Mouse (Mus musculus) ES-Bruce4 (cell line): Measurements from ENCODE around the gene C130074G19Rik. TPM values are rescaled to one million over a fixed set of nuclear protein-coding genes. Genes with fewer than 3 reads are reported as not detected.
A peak's percentile ranks its signal among the peaks of the same experiment; 100 is the strongest.

ENCODE experiments used
- H3K27ac ChIP-seq: 2 replicates; pipeline ENCODE4 v1.5.1; 2012; ENCODE audit warnings: low read length, inconsistent platforms; ENCODE audit not compliant: insufficient read depth
- H3K27me3 ChIP-seq: 2 replicates; pipeline ENCODE4 v1.6.1; 2012; ENCODE audit warnings: mild to moderate bottlenecking, low read length, inconsistent platforms; ENCODE audit not compliant: control insufficient read depth, poor library complexity, insufficient read depth, severe bottlenecking
- H3K36me3 ChIP-seq: 2 replicates; pipeline ENCODE4 v1.6.1; 2012; ENCODE audit warnings: inconsistent platforms, mild to moderate bottlenecking, low read length, moderate library complexity; ENCODE audit not compliant: control insufficient read depth, poor library complexity, insufficient read depth, severe bottlenecking
- H3K4me1 ChIP-seq: one replicate; pipeline ENCODE4 v1.8.1; 2011; ENCODE audit warnings: low read length; ENCODE audit not compliant: control insufficient read depth, insufficient read depth
- H3K4me3 ChIP-seq: 2 replicates; pipeline ENCODE4 v1.5.1; 2011; ENCODE audit warnings: low read depth, mild to moderate bottlenecking, low read length
- H3K9ac ChIP-seq: 2 replicates; pipeline ENCODE4 v1.6.1; 2012; ENCODE audit warnings: low read depth, mild to moderate bottlenecking, inconsistent platforms; ENCODE audit not compliant: poor library complexity, severe bottlenecking
- H3K9me3 ChIP-seq: replicated peaks from 2 replicates; pipeline ENCODE4 v1.6.1; 2012; ENCODE audit warnings: mild to moderate bottlenecking, low read length, inconsistent platforms; ENCODE audit not compliant: control insufficient read depth, poor library complexity, insufficient read depth, severe bottlenecking
- CTCF ChIP-seq: IDR thresholded peaks from one replicate; pipeline ENCODE4 v1.8.1; 2011; ENCODE audit warnings: low read depth, low read length
- EP300 ChIP-seq: IDR thresholded peaks from 2 replicates; pipeline ENCODE4 v1.6.1; 2011; ENCODE audit warnings: low read depth, low read length; ENCODE audit not compliant: insufficient read depth
- POLR2A ChIP-seq: IDR thresholded peaks from one replicate; pipeline ENCODE4 v1.8.1; 2011; ENCODE audit warnings: low read length; ENCODE audit not compliant: insufficient read depth
- polyA plus RNA-seq: library from polyadenylated mRNA; stranded (reverse); fragments of >200 nt; gene quantifications from 2 replicates; pipeline ENCODE4 v1.2.4, GENCODE M21; 2011; ENCODE audit warnings: low read depth; ENCODE audit not compliant: missing spikeins, insufficient read depth, insufficient read length

The C130074G19Rik gene
- polyA plus RNA-seq, 1 experiment, result 4.8 TPM

DNA sequence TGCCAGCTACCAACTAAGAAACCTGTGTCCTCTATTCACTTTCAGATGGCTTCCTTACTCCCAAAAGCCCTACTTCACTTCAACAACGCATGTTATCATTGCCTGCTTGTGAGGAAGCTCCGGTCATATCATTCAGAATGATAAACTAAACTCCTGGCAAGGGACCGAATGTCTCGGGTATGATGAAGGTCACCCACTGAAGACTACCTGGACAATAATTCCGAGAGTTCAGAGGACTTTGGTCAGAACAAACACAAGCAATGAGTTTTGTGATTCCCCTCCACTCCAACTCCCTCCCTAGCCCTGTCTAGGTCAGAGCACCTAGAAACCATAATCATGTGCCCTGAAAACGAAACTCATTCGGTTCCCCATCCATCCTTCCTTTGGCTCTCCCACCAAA, 1.2 kb downstream of the C130074G19Rik start:
- TF ChIP-seq EP300 (no peak), POLR2A (no peak), CTCF (no peak)
- H3K9me3 ChIP-seq, result no peaks in the 10 kb centered on the region
- no peaks in the 10 kb centered on the region for H3K36me3 ChIP-seq
- peak overlapping the region; percentile 77 for H3K9ac ChIP-seq
- H3K27me3 ChIP-seq, result no peaks in the 10 kb centered on the region
- peak overlapping the region; percentile 72 for H3K4me3 ChIP-seq
- H3K27ac ChIP-seq, result no peak overlapping the region
- no peaks in the 10 kb centered on the region for H3K4me1 ChIP-seq

DNA sequence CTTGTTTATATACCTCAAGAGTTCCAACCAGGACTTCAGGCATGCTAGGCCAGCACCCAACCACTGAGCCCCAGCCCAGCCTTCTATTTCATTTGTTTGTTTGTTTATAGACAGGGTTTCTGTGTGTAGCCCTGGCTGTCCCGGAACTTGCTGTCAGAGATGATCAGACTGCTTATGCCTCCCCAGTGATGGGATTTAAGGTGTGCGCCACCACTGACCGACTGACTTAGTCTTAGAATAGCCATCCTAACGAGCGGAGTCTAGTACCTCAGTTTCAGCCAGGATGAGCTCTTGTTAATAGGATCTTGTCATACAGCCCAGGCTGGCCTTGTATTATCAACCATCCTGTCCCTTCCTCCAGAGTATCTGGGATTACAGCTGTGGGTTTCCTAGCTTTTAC, 1.8 kb downstream of the C130074G19Rik start:
- H3K27me3 ChIP-seq, result no peaks in the 10 kb centered on the region
- H3K4me1 ChIP-seq, result no peaks in the 10 kb centered on the region
- no peaks in the 10 kb centered on the region for H3K9me3 ChIP-seq
- no peak overlapping the region for H3K9ac ChIP-seq
- H3K27ac ChIP-seq, result no peak overlapping the region
- H3K4me3 ChIP-seq, result no peak overlapping the region
- TF ChIP-seq CTCF (no peak), POLR2A (no peak)
- H3K36me3 ChIP-seq, result no peaks in the 10 kb centered on the region

DNA sequence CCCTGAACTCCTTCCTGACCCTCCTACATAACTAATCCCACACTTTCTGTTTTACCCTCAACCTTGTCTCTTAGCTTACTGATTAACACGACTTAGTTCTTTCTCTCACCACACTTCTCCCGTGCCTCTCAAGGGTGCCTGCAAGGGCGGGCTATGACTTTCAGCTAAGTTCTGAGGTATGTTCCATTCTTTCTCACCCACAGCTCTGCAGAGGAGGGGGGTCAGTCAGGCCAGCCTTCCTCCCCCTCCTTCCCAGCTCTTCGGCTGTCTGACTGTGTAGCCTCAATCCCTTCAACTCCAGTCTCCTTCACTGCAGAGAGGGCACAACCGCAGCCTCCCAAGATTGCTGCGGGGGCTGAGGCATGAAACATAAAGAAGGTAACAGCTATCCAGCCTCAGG, 4.2 kb downstream of the C130074G19Rik start:
- Histone ChIP-seq H3K4me1 (no peaks in the 10 kb centered on the region), H3K27ac (no peak overlapping the region), H3K9me3 (no peaks in the 10 kb centered on the region), H3K4me3 (no peak overlapping the region), H3K36me3 (no peaks in the 10 kb centered on the region), H3K9ac (no peak overlapping the region), H3K27me3 (no peaks in the 10 kb centered on the region)
- TF ChIP-seq POLR2A (no peak), EP300 (no peak), CTCF (no peak)

DNA sequence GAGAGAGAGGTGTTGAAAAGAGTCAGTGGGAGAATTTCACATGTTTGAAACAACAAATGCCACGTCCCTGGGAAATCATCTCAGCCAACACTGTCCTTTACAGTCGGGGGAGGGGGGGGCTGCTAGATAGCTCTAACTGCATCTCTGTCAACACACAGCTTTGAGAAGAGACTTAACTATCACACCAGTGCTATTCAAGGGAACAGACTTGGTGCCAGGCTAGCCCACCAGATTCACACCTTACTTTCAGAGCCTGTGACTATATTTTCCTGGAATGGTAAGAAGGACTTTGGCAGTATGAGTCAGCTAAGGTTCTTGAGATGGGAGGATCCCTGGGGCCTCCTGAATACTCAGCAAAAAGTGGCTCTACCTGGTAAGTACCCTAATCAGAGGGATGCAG, 5.7 kb downstream of the C130074G19Rik start:
- Histone ChIP-seq H3K4me1 (no peaks in the 10 kb centered on the region), H3K4me3 (no peak overlapping the region)
- TF ChIP-seq CTCF (no peak), POLR2A (no peak), EP300 (no peak)

DNA sequence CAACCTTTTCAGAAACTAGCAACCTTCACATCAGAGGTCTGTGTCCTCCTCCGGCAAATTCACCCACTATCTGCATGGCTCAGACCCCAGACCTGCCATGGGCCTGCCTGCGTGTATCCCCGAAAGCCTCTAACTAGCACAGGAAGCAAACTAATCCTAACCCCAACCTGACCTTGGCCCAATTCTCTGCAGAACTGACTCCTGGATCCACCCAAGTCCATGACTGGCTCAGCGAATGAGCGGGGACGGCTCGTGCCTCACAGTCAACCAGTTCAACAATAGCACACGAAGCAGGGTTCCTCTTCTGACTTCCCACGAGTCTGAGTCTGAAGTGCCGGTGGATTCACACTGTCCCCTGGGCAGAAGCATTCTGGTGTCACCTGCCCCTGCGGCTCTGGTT, 9.1 kb downstream of the C130074G19Rik start:
- Histone ChIP-seq H3K9me3 (no peaks in the 10 kb centered on the region), H3K9ac (no peak overlapping the region), H3K27ac (no peak overlapping the region), H3K36me3 (no peaks in the 10 kb centered on the region), H3K4me3 (no peak overlapping the region), H3K27me3 (no peaks in the 10 kb centered on the region), H3K4me1 (no peaks in the 10 kb centered on the region)
- TF ChIP-seq EP300, result no peak
- TF ChIP-seq POLR2A, result no peak
- TF ChIP-seq CTCF, result no peak

More for the DNA sequence above, 5.7 kb downstream of the C130074G19Rik start:
- Histone ChIP-seq H3K9ac (no peak overlapping the region), H3K36me3 (no peaks in the 10 kb centered on the region), H3K9me3 (no peaks in the 10 kb centered on the region), H3K27ac (no peak overlapping the region), H3K27me3 (no peaks in the 10 kb centered on the region)

DNA sequence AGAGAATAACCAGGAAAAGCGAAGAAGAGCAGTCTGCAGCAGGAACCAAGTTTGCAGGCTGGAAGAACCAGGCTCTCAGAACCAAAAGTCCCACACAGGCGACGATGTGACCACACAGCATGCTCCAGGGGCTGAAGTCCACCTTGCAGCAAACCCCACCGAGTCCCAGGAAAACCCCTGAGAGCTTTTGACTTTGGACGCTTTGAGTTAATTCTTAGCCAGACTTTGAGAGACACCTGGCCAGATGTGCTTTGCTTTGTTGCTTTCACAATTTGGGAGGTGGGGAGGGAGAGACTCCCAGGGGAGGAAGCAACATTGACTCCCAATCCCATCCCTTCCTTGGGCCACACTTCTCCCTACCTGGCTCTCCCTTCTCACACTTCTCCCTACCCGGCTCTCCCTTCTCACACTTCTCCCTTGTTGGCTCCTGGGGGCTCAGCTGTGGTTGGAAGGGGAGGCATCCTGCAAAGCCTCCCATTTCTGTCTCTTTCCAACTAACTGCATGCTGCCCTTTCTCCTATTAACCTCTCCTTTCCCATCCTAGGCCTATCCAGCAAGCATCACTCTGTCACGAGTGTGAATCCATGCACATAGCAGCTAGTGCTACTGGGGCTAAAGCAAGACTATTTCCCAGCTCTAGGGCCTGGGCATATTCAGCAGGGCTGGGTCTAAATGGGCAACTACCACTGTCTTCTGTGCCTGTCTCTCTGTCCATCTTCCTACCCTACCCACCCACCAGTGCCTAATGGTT, 10.8 kb downstream of the C130074G19Rik start:
- Histone ChIP-seq H3K27ac (no peak overlapping the region), H3K4me3 (no peak overlapping the region), H3K4me1 (no peaks in the 10 kb centered on the region), H3K36me3 (no peaks in the 10 kb centered on the region), H3K9ac (no peak overlapping the region), H3K27me3 (no peaks in the 10 kb centered on the region), H3K9me3 (no peaks in the 10 kb centered on the region)
- TF ChIP-seq CTCF (no peak), POLR2A (no peak), EP300 (no peak)
